Mouse (Mus musculus): Measurements from ENCODE around the gene Rnf214. TPM values are rescaled to one million over a fixed set of nuclear protein-coding genes. Genes with fewer than 3 reads are reported as not detected.

Gene Rnf214
- polyA plus RNA-seq, 1 experiment from 2014 or later: 29.5 TPM

DNA sequence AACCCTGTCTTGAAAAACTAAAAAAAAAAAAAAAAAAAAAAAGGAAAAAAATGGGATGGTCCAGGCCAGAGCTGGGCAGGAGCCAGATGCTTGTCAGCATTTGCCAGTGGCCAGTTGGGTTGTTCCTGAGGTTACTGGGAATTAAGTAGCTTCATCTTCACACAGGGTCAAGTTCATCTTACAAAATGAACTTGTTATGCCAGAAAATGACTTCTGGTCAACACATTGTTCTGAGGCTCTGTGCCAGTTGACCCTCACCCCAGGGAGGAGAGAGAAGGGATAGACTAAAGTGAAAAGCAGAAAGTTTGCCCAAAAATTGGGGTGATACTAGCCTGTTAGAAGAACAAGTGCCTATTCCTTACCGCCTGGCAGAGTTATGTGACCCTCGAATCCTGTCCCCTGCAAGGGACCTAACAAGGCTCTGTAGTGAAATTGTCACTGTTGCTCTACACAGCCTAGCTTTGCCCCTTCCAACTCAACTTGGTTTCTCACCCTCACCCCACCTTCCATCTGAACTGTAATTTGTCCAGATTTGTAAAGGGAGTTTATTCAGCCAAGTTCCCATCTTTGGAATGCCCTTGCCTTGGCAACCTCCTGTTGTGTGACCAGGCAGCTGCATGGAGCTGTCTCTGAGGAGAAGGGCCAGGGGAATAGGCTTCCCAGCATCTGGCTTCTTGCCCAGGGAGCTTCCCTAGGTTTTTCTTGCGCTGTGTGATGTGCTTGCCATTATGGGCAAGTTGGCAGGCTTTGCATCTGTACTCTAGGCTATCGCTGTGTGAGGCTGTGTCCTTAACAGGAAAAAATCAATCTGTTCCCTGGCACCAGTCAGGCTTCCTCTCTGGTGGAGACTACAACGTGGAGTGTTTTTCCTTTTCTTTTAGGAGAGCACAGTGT lies 10.6 kb upstream of the Rnf214 start:
- no peak for TF ChIP-seq CTCF (IDR thresholded peaks at IDR 0.05)
- peak; percentile 17; the same call in 1 of the 2 replicates for TF ChIP-seq EP300 (IDR thresholded peaks at IDR 0.05)

DNA sequence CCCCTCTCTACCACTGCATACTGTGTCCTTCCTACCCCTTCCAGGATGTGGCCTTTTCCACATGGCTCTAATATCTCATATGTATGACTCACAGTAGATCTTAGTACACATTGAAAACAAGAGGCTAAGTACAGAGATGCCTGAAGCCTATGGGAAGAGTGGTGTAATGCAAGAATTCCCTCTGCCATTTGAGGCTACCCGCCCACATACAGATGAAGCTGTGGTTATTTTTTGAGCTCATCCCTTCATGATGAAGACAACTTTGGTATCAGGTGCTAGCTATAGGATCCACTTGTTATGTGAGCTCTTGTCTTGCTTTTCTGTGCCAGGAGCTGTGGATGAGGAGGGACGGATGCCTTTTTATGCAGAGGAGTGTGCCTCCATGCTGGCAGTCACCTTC lies 8.9 kb upstream of the Rnf214 start:
- WGBS: 93% methylated on average over 2 of the region's 2 CpGs
- no peak overlapping the region for H3K9ac ChIP-seq (replicated peaks; ENCODE audit: low read depth)
- peaks cover 52% of the 10 kb centered on the region for H3K36me3 ChIP-seq (ENCODE audit: insufficient read depth, low read length)
- no peak overlapping the region for H3K27ac ChIP-seq (ENCODE audit: low read length)
- DNase-seq (ENCODE audit: low spot score): no peak
- no peak for ATAC-seq
- H3K4me1 ChIP-seq (ENCODE audit: insufficient read depth, low read depth, low read length): peaks cover under 1% of the 10 kb centered on the region; the same call in 1 of the 2 replicates
- no peak overlapping the region for H3K4me2 ChIP-seq (replicated peaks; ENCODE audit: low read depth, low read length)
- H3K9me3 ChIP-seq (ENCODE audit: low read length): no peaks in the 10 kb centered on the region
- no peaks in the 10 kb centered on the region for H3K27me3 ChIP-seq (replicated peaks; ENCODE audit: insufficient read depth, low read length)
- no peak overlapping the region for H3K4me3 ChIP-seq (ENCODE audit: low read depth, low read length)
- TF ChIP-seq EP300 (IDR thresholded peaks at IDR 0.05) (no peak), CTCF (IDR thresholded peaks at IDR 0.05) (no peak)

More for the DNA sequence above, 10.6 kb upstream of the Rnf214 start:
- Histone ChIP-seq H3K27me3 (replicated peaks; ENCODE audit: insufficient read depth, low read length) (no peaks in the 10 kb centered on the region), H3K9me3 (ENCODE audit: low read length) (no peaks in the 10 kb centered on the region), H3K4me3 (ENCODE audit: low read depth, low read length) (no peak overlapping the region), H3K9ac (replicated peaks; ENCODE audit: low read depth) (no peak overlapping the region), H3K27ac (ENCODE audit: low read length) (peak overlapping the region; percentile 73), H3K36me3 (ENCODE audit: insufficient read depth, low read length) (peaks cover 59% of the 10 kb centered on the region), H3K4me2 (replicated peaks; ENCODE audit: low read depth, low read length) (no peak overlapping the region), H3K4me1 (ENCODE audit: insufficient read depth, low read depth, low read length) (peaks cover 5% of the 10 kb centered on the region; the same call in 1 of the 2 replicates)
- peak; percentile 80 for DNase-seq (ENCODE audit: low spot score)
- WGBS: 51% methylated on average over 5 of the region's 5 CpGs
- peak; percentile 83 for ATAC-seq

DNA sequence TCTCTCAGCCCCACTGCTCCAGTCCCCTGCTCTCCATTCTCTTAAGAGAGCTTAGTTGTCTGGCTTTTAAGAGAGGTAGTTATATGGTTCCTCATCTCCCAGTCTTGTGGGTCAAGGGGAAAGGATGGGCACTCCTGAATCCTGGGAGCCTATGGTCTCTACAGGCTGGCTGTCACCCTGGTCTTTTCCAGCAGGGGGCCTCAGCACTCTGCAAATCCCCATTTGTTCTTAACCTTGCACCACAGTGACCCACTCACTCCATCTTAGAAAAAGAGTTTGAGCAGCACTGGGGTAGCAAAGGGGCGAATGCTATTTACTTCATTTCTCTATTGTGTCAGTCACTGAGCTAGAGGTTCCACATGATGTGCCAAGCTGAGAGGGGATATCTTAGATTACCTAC lies 5.0 kb upstream of the Rnf214 start:
- H3K4me2 ChIP-seq (replicated peaks; ENCODE audit: low read depth, low read length): no peak overlapping the region
- H3K27ac ChIP-seq (ENCODE audit: low read length): no peak overlapping the region
- WGBS: 46% methylated on average over 1 of the region's 1 CpGs
- no peak overlapping the region for H3K9ac ChIP-seq (replicated peaks; ENCODE audit: low read depth)
- peak; percentile 82 for TF ChIP-seq CTCF (IDR thresholded peaks at IDR 0.05)
- no peak for TF ChIP-seq EP300 (IDR thresholded peaks at IDR 0.05)
- ATAC-seq: peak; percentile 13; the same call in 1 of the 2 replicates
- peak; percentile 70 for DNase-seq (ENCODE audit: low spot score)
- H3K27me3 ChIP-seq (replicated peaks; ENCODE audit: insufficient read depth, low read length): no peaks in the 10 kb centered on the region
- H3K4me3 ChIP-seq (ENCODE audit: low read depth, low read length): no peak overlapping the region
- H3K4me1 ChIP-seq (ENCODE audit: insufficient read depth, low read depth, low read length): peaks cover 4% of the 10 kb centered on the region; the same call in 1 of the 2 replicates
- H3K36me3 ChIP-seq (ENCODE audit: insufficient read depth, low read length): peaks cover 37% of the 10 kb centered on the region; the same call in 1 of the 2 replicates
- no peaks in the 10 kb centered on the region for H3K9me3 ChIP-seq (ENCODE audit: low read length)

DNA sequence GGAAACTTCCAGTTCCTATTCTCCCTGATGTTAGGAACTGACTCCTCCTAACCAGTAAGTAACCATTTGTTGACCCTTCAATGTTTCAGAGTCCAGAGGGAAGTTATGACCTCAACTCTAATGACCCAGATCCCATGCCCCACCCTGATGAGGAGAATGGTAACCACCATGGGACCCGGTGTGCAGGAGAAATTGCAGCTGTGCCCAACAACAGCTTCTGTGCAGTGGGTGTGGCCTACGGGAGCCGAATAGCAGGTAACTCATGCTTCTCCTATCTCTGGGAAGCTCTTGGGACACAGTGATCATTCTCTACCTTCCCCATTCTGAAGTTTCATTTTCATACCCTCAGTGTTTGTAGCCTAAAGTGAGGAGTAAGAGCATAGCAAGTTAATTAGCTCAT lies 4.3 kb upstream of the Rnf214 start:
- DNase-seq (ENCODE audit: low spot score): no peak
- no peaks in the 10 kb centered on the region for H3K27me3 ChIP-seq (replicated peaks; ENCODE audit: insufficient read depth, low read length)
- TF ChIP-seq CTCF (IDR thresholded peaks at IDR 0.05): no peak
- TF ChIP-seq EP300 (IDR thresholded peaks at IDR 0.05): no peak
- no peak for ATAC-seq
- 75% methylated on average over 3 of the region's 3 CpGs for WGBS
- no peaks in the 10 kb centered on the region for H3K9me3 ChIP-seq (ENCODE audit: low read length)
- peaks cover 4% of the 10 kb centered on the region; the same call in 1 of the 2 replicates for H3K4me1 ChIP-seq (ENCODE audit: insufficient read depth, low read depth, low read length)
- no peak overlapping the region for H3K27ac ChIP-seq (ENCODE audit: low read length)
- peaks cover 37% of the 10 kb centered on the region; the same call in 1 of the 2 replicates for H3K36me3 ChIP-seq (ENCODE audit: insufficient read depth, low read length)
- no peak overlapping the region for H3K4me3 ChIP-seq (ENCODE audit: low read depth, low read length)
- no peak overlapping the region for H3K4me2 ChIP-seq (replicated peaks; ENCODE audit: low read depth, low read length)
- no peak overlapping the region for H3K9ac ChIP-seq (replicated peaks; ENCODE audit: low read depth)

DNA sequence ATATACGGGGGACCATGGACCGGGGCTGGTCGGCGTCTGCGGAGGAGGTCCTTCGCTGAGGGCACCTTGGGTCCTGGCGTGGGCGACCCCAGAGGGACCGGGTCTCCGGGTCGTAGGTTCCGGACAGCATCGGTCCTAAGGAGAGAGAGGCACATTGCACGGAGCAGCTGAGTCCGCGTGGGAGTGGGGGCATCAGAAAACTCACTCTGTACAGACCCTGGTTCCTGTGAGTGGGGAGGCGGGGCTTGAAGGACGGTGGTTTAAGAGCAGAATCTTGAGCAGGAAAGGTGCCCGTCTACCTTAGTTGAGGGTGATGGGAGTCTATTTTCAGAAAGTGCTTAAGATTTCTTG lies 342 bp upstream of the Rnf214 start:
- no peaks in the 10 kb centered on the region for H3K27me3 ChIP-seq (replicated peaks; ENCODE audit: insufficient read depth, low read length)
- WGBS: under 1% methylated on average over 19 of the region's 19 CpGs
- H3K9me3 ChIP-seq (ENCODE audit: low read length): no peaks in the 10 kb centered on the region
- peak overlapping the region; percentile 84 for H3K4me2 ChIP-seq (replicated peaks; ENCODE audit: low read depth, low read length)
- 0 out of 2 replicates have a peak, but pooled peaks cover 14% of the 10 kb centered on the region for H3K36me3 ChIP-seq (ENCODE audit: insufficient read depth, low read length)
- H3K27ac ChIP-seq (ENCODE audit: low read length): peak overlapping the region; percentile 99
- TF ChIP-seq EP300 (IDR thresholded peaks at IDR 0.05): no peak
- no peak for TF ChIP-seq CTCF (IDR thresholded peaks at IDR 0.05)
- ATAC-seq (peak; percentile 14; the same call in 1 of the 2 replicates), DNase-seq (ENCODE audit: low spot score) (peak; percentile 54)
- peak overlapping the region; percentile 98 for H3K9ac ChIP-seq (replicated peaks; ENCODE audit: low read depth)
- peak overlapping the region; percentile 79 for H3K4me3 ChIP-seq (ENCODE audit: low read depth, low read length)
- H3K4me1 ChIP-seq (ENCODE audit: insufficient read depth, low read depth, low read length): peaks cover 8% of the 10 kb centered on the region; the same call in 1 of the 2 replicates

DNA sequence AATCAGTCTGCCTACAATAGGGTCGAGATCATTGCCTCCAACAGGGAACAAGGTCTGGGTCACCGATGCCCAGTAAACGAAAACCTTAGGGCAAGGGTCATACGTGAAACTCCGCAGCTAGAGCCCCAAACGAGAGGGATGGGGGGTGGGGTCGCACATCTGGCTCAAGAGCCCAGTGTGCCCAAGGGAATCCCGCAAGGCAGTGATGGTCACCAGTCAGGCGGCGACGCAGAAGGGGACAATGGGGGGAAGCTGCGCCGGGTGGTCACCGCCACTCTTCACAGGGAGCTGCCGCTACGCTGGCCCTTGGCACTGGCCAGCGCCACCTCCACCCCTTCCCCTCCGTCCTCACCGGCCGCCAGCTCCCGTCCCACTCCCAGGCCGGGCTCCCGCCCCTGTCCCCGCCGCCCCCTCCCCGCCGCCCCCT lies 887 bp downstream of the Rnf214 start:
- Histone ChIP-seq H3K27ac (ENCODE audit: low read length) (peak overlapping the region; percentile 99), H3K9me3 (ENCODE audit: low read length) (no peaks in the 10 kb centered on the region), H3K9ac (replicated peaks; ENCODE audit: low read depth) (peak overlapping the region; percentile 98), H3K4me1 (ENCODE audit: insufficient read depth, low read depth, low read length) (peaks cover 8% of the 10 kb centered on the region; the same call in 1 of the 2 replicates), H3K4me3 (ENCODE audit: low read depth, low read length) (peak overlapping the region; percentile 79), H3K4me2 (replicated peaks; ENCODE audit: low read depth, low read length) (peak overlapping the region; percentile 84), H3K27me3 (replicated peaks; ENCODE audit: insufficient read depth, low read length) (no peaks in the 10 kb centered on the region), H3K36me3 (ENCODE audit: insufficient read depth, low read length) (0 out of 2 replicates have a peak, but pooled peaks cover 14% of the 10 kb centered on the region)
- under 1% methylated on average over 7 of the region's 27 CpGs for WGBS
- DNase-seq (ENCODE audit: low spot score) (peak; percentile 57), ATAC-seq (peak; percentile 32)
- TF ChIP-seq CTCF (IDR thresholded peaks at IDR 0.05) (no peak), EP300 (IDR thresholded peaks at IDR 0.05) (no peak)

All from lung, postnatal 0 days (tissue).